Mouse (Mus musculus): Measurements from ENCODE around the gene Rps15. TPM values are rescaled to one million over a fixed set of nuclear protein-coding genes. Genes with fewer than 3 reads are reported as not detected.
A peak's percentile ranks its signal among the peaks of the same experiment; 100 is the strongest.

Rps15 gene
- polyA plus RNA-seq, 1 experiment from 2014 or later: 1,002 TPM

- peaks cover 67% of the 10 kb centered on the region for H3K27me3 ChIP-seq
- WGBS: 15% methylated on average over 21 of the region's 21 CpGs
- no peak for ATAC-seq (replicated peaks; ENCODE audit: low FRiP score)
- H3K4me3 ChIP-seq (replicated peaks): no peak overlapping the region
- no peak overlapping the region for H3K27ac ChIP-seq
- no peak overlapping the region for H3K4me2 ChIP-seq
- H3K9me3 ChIP-seq (replicated peaks): no peaks in the 10 kb centered on the region
- H3K36me3 ChIP-seq: no peaks in the 10 kb centered on the region
- H3K9ac ChIP-seq: no peak overlapping the region
- H3K4me1 ChIP-seq: peaks cover 52% of the 10 kb centered on the region
Measured at GRCm38 (mm10) chr10:80341026-80341425, 48.8 kb downstream of the Rps15 start.

- Histone ChIP-seq H3K36me3 (no peaks in the 10 kb centered on the region), H3K4me3 (replicated peaks) (peak overlapping the region; percentile 37), H3K27me3 (peaks cover 74% of the 10 kb centered on the region), H3K9me3 (replicated peaks) (no peaks in the 10 kb centered on the region), H3K9ac (no peak overlapping the region), H3K4me1 (peaks cover 52% of the 10 kb centered on the region), H3K27ac (no peak overlapping the region), H3K4me2 (peak overlapping the region; percentile 63)
- no peak for ATAC-seq (replicated peaks; ENCODE audit: low FRiP score)
- WGBS: 4% methylated on average over 47 of the region's 47 CpGs
Measured at GRCm38 (mm10) chr10:80341491-80342304, 49.4 kb downstream of the Rps15 start.

- peak overlapping the region; percentile 63 for H3K4me2 ChIP-seq
- no peaks in the 10 kb centered on the region for H3K9me3 ChIP-seq (replicated peaks)
- no peak overlapping the region for H3K9ac ChIP-seq
- ATAC-seq (replicated peaks; ENCODE audit: low FRiP score): 0 out of 2 replicates have a peak, but pooled peaks have one; percentile 5
- H3K36me3 ChIP-seq: no peaks in the 10 kb centered on the region
- peaks cover 80% of the 10 kb centered on the region for H3K27me3 ChIP-seq
- 3% methylated on average over 26 of the region's 26 CpGs for WGBS
- peak overlapping the region; percentile 37 for H3K4me3 ChIP-seq (replicated peaks)
- peaks cover 53% of the 10 kb centered on the region for H3K4me1 ChIP-seq
- no peak overlapping the region for H3K27ac ChIP-seq
Measured at GRCm38 (mm10) chr10:80342305-80342748, 50.1 kb downstream of the Rps15 start.

GRCm38 (mm10) chr10:80342749-80343424, 50.6 kb downstream of the Rps15 start:
- H3K4me1 ChIP-seq: peaks cover 59% of the 10 kb centered on the region
- no peaks in the 10 kb centered on the region for H3K36me3 ChIP-seq
- peak overlapping the region; percentile 63 for H3K4me2 ChIP-seq
- H3K27me3 ChIP-seq: peaks cover 86% of the 10 kb centered on the region
- no peak overlapping the region for H3K27ac ChIP-seq
- H3K4me3 ChIP-seq (replicated peaks): peak overlapping the region; percentile 37
- ATAC-seq (replicated peaks; ENCODE audit: low FRiP score): peak; percentile 68
- no peaks in the 10 kb centered on the region for H3K9me3 ChIP-seq (replicated peaks)
- 1% methylated on average over 28 of the region's 33 CpGs for WGBS
- 0 out of 2 replicates have a peak overlapping the region, but pooled peaks have one; percentile 8 for H3K9ac ChIP-seq

GRCm38 (mm10) chr10:80343425-80343895, 51.2 kb downstream of the Rps15 start:
- Histone ChIP-seq H3K27ac (peak overlapping the region; percentile 22; the same call in 1 of the 2 replicates), H3K9me3 (replicated peaks) (no peaks in the 10 kb centered on the region), H3K36me3 (no peaks in the 10 kb centered on the region), H3K27me3 (peaks cover 88% of the 10 kb centered on the region), H3K4me1 (peaks cover 64% of the 10 kb centered on the region), H3K9ac (0 out of 2 replicates have a peak overlapping the region, but pooled peaks have one; percentile 8), H3K4me2 (peak overlapping the region; percentile 63), H3K4me3 (replicated peaks) (peak overlapping the region; percentile 37)
- 24% methylated on average over 13 of the region's 13 CpGs for WGBS
- peak; percentile 26 for ATAC-seq (replicated peaks; ENCODE audit: low FRiP score)

Small RNA genes within 50 kb of the gene (microRNA-seq; reads per million reads assigned to microRNA genes)
- 0.59 reads per million for gene Mir6911

Other genes starting within 250 kb of the Rps15 start
- 581 and 603 TPM in 2 replicates for gene Gpx4, start 245.3 kb upstream of the Rps15 start, polyA plus RNA-seq (2015; fragmentation: Nextera tagmentation; extraction: Ambion mirVana)
- gene Sbno2, start 186.9 kb upstream of the Rps15 start, polyA plus RNA-seq (2015; fragmentation: Nextera tagmentation; extraction: Ambion mirVana): 14.4 and 16.2 TPM in 2 replicates
- gene Stk11, start 176.7 kb upstream of the Rps15 start, polyA plus RNA-seq (2015; fragmentation: Nextera tagmentation; extraction: Ambion mirVana): 15.0 and 22.4 TPM in 2 replicates
- gene Atp5d, start 153.8 kb upstream of the Rps15 start, polyA plus RNA-seq (2015; fragmentation: Nextera tagmentation; extraction: Ambion mirVana): 594 and 612 TPM in 2 replicates
- 5.7 and 6.1 TPM in 2 replicates for gene Cbarp, start 151.6 kb upstream of the Rps15 start, polyA plus RNA-seq (2015; fragmentation: Nextera tagmentation; extraction: Ambion mirVana)
- 18.8 and 19.5 TPM in 2 replicates for gene Midn, start 144.2 kb upstream of the Rps15 start, polyA plus RNA-seq (2015; fragmentation: Nextera tagmentation; extraction: Ambion mirVana)
- 95.1 and 111 TPM in 2 replicates for gene Cirbp, start 126.5 kb upstream of the Rps15 start, polyA plus RNA-seq (2015; fragmentation: Nextera tagmentation; extraction: Ambion mirVana)
- 11.2 and 13.2 TPM in 2 replicates for gene 1600002K03Rik, start 119.5 kb upstream of the Rps15 start, polyA plus RNA-seq (2015; fragmentation: Nextera tagmentation; extraction: Ambion mirVana)
- gene Efna2, start 113.0 kb upstream of the Rps15 start, polyA plus RNA-seq (2015; fragmentation: Nextera tagmentation; extraction: Ambion mirVana): 15.4 and 17.0 TPM in 2 replicates
- 74.8 and 75.5 TPM in 2 replicates for gene Mum1, start 66.0 kb upstream of the Rps15 start, polyA plus RNA-seq (2015; fragmentation: Nextera tagmentation; extraction: Ambion mirVana)
- gene Ndufs7, start 43.3 kb upstream of the Rps15 start, polyA plus RNA-seq (2015; fragmentation: Nextera tagmentation; extraction: Ambion mirVana): 376 and 387 TPM in 2 replicates
- 34.2 and 37.0 TPM in 2 replicates for gene Gamt, start 31.4 kb upstream of the Rps15 start, polyA plus RNA-seq (2015; fragmentation: Nextera tagmentation; extraction: Ambion mirVana)
- 56.3 and 58.5 TPM in 2 replicates for gene Dazap1, start 31.0 kb upstream of the Rps15 start, polyA plus RNA-seq (2015; fragmentation: Nextera tagmentation; extraction: Ambion mirVana)
- gene Apc2, start 3.5 kb downstream of the Rps15 start, polyA plus RNA-seq (2015; fragmentation: Nextera tagmentation; extraction: Ambion mirVana): 1.6 and 2.4 TPM in 2 replicates
- gene 2310011J03Rik, start 28.1 kb downstream of the Rps15 start, polyA plus RNA-seq (2015; fragmentation: Nextera tagmentation; extraction: Ambion mirVana): 49.5 and 52.7 TPM in 2 replicates
- 5.8 and 9.1 TPM in 2 replicates for gene Pcsk4, start 37.0 kb downstream of the Rps15 start, polyA plus RNA-seq (2015; fragmentation: Nextera tagmentation; extraction: Ambion mirVana)
- gene Reep6, start 37.5 kb downstream of the Rps15 start, polyA plus RNA-seq (2015; fragmentation: Nextera tagmentation; extraction: Ambion mirVana): 8.4 and 10.5 TPM in 2 replicates
- gene Adamtsl5, start 56.0 kb downstream of the Rps15 start, polyA plus RNA-seq (2015; fragmentation: Nextera tagmentation; extraction: Ambion mirVana): 3.6 and 5.2 TPM in 2 replicates
- 0.67 and 0.70 TPM in 2 replicates for gene Plk5, start 64.0 kb downstream of the Rps15 start, polyA plus RNA-seq (2015; fragmentation: Nextera tagmentation; extraction: Ambion mirVana)
- 7.1 and 8.4 TPM in 2 replicates for gene Mex3d, start 95.2 kb downstream of the Rps15 start, polyA plus RNA-seq (2015; fragmentation: Nextera tagmentation; extraction: Ambion mirVana)
- gene Mbd3, start 107.1 kb downstream of the Rps15 start, polyA plus RNA-seq (2015; fragmentation: Nextera tagmentation; extraction: Ambion mirVana): 260 and 283 TPM in 2 replicates
- 790 and 798 TPM in 2 replicates for gene Uqcr11, start 114.4 kb downstream of the Rps15 start, polyA plus RNA-seq (2015; fragmentation: Nextera tagmentation; extraction: Ambion mirVana)
- 130 and 138 TPM in 2 replicates for gene Tcf3, start 141.2 kb downstream of the Rps15 start, polyA plus RNA-seq (2015; fragmentation: Nextera tagmentation; extraction: Ambion mirVana)
- gene Onecut3, start 202.4 kb downstream of the Rps15 start, polyA plus RNA-seq (2015; fragmentation: Nextera tagmentation; extraction: Ambion mirVana): not detected in 2 replicates
- gene Atp8b3, start 246.7 kb downstream of the Rps15 start, polyA plus RNA-seq (2015; fragmentation: Nextera tagmentation; extraction: Ambion mirVana): 0.23 TPM in 2 replicates